Mouse (Mus musculus) limb, embryonic 15.5 days (tissue): Measurements from ENCODE around the gene Abhd5. TPM values are rescaled to one million over a fixed set of nuclear protein-coding genes. Genes with fewer than 3 reads are reported as not detected.

Experiments
- ATAC-seq: fragments of 200-750 bp; cut with Nextera tagmentation; 2 replicates; pipeline ENCODE4 v1.8.0; 2017; ENCODE audit warnings: low read depth, moderate TSS enrichment; ENCODE audit not compliant: insufficient number of reproducible peaks, low FRiP score, low TSS enrichment
- H3K27ac ChIP-seq: fragments of 300-500 bp; sonication (generic); 2 replicates; pipeline ENCODE4 v1.5.1; 2015; ENCODE audit warnings: moderate library complexity, mild to moderate bottlenecking, inconsistent platforms
- H3K27me3 ChIP-seq: fragments of 300-500 bp; sonication (generic); 2 replicates; pipeline ENCODE4 v1.6.1; 2015; ENCODE audit warnings: inconsistent platforms
- H3K36me3 ChIP-seq: fragments of 300-500 bp; sonication (generic); 2 replicates; pipeline ENCODE4 v1.6.1; 2015; ENCODE audit warnings: inconsistent platforms
- H3K4me1 ChIP-seq: fragments of 300-500 bp; sonication (generic); 2 replicates; pipeline ENCODE4 v1.6.1; 2015; ENCODE audit warnings: inconsistent platforms
- H3K4me2 ChIP-seq: fragments of 300-500 bp; sonication (generic); 2 replicates; pipeline ENCODE4 v1.6.1; 2015; ENCODE audit warnings: mild to moderate bottlenecking, inconsistent platforms
- H3K4me3 ChIP-seq: fragments of 300-500 bp; sonication (generic); 2 replicates; pipeline ENCODE4 v1.5.1; 2015; ENCODE audit warnings: mild to moderate bottlenecking, inconsistent platforms
- H3K9ac ChIP-seq: fragments of 300-500 bp; sonication (generic); 2 replicates; pipeline ENCODE4 v1.6.1; 2015; ENCODE audit warnings: inconsistent platforms
- H3K9me3 ChIP-seq: fragments of 300-500 bp; sonication (generic); 2 replicates; pipeline ENCODE4 v1.6.1; 2016; ENCODE audit warnings: inconsistent platforms
- WGBS: fragments of 180-500 bp; shearing (Covaris S2); methylation state at CpG from one replicate; pipeline ENCODE4 v1.1.7; 2015; 5-methylcytosine and 5-hydroxymethylcytosine counted together
- polyA plus RNA-seq: library from polyadenylated mRNA; unstranded; fragments of >200 nt; fragmentation: Nextera tagmentation; extraction: Ambion mirVana; gene quantifications from 2 replicates; pipeline ENCODE4 v1.2.1, GENCODE M21; 2015

Abhd5 gene
- polyA plus RNA-seq, 1 experiment from 2014 or later = 47.3 TPM

DNA sequence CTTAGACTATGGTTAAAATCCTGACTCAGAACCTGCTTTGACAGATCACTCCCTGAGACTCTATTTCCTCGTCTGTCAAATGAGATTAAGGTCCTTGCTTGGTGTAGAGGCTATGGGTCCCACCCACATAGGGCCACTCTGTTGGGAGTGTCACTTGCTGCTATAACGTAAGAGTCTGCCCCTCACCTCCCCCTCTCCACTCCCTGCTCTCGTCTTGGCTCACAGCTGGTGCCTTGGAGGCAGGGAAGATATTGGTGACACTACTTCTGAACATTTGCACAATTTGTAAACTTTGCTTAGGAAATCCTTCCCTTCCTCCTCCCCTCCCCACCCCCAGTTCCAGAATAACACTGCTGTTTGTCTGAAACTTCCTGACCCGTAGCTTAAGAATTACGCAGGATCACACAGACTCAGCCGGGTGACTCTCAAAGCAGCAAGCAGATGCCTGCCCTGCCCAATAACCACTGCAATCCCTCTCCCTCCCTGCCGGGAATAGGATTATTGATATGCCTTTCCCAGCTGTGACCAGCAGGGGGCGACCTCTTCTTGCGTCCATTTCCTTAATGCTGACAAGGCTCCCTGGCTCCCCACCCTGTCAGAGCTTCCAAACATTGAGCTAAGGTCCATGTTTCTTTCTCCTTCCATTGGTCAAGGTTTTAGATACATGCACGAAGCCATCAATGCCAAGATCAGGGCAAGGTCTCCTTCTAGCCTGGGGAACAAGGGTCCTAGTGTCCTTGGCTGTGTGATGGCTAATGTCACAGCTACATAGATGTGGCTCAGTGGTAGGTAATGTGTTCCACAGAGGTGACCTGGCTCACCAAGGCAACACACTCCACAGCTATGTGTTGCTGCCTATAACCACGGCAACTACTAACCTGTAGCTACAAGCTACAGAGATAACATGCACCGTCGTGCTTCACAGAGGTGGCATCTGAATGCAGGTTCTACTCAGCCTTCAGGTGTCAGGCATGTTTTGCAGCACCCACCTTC is 69.7 kb downstream of the Abhd5 start:
- Histone ChIP-seq H3K36me3 (no peaks in the 10 kb centered on the region), H3K27me3 (peaks cover 9% of the 10 kb centered on the region; the same call in 1 of the 2 replicates), H3K4me3 (no peak overlapping the region), H3K9me3 (no peaks in the 10 kb centered on the region), H3K27ac (no peak overlapping the region), H3K9ac (no peak overlapping the region), H3K4me1 (peaks cover 12% of the 10 kb centered on the region), H3K4me2 (no peak overlapping the region)
- 22% methylated on average over 13 of the region's 13 CpGs for WGBS
- ATAC-seq = no peak

- peaks cover 9% of the 10 kb centered on the region; the same call in 1 of the 2 replicates for H3K27me3 ChIP-seq
- no peaks in the 10 kb centered on the region for H3K36me3 ChIP-seq
- H3K9me3 ChIP-seq = no peaks in the 10 kb centered on the region
- WGBS = 82% methylated on average over 8 of the region's 8 CpGs
- H3K27ac ChIP-seq = no peak overlapping the region
- no peak overlapping the region for H3K4me3 ChIP-seq
- no peak overlapping the region for H3K4me2 ChIP-seq
- H3K9ac ChIP-seq = no peak overlapping the region
- no peak for ATAC-seq
- H3K4me1 ChIP-seq = peaks cover 12% of the 10 kb centered on the region
Observed at GRCm38 (mm10) chr9:122421911-122422310, 70.5 kb downstream of the Abhd5 start.

DNA sequence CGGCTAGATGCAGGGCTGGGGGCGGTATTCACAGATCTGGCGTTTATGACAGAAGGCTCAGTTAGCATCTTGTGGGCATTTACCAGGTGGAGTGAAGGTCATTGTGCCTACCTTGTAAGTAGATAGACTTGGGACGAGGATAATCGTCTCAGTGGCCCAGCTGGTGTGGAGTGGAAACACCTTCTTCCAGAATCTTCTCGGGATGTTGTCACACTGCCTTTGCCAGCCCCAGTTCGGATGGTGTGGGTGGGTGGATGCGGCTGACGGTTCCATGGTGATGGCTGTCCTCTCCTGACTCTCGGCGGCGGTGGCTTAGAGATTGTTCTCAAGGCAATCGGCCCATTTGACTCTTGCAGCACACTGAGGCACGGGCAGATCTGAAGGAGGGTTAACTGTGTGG is 71.3 kb downstream of the Abhd5 start:
- Histone ChIP-seq H3K27me3 (peaks cover 9% of the 10 kb centered on the region; the same call in 1 of the 2 replicates), H3K9me3 (no peaks in the 10 kb centered on the region), H3K4me1 (peaks cover 12% of the 10 kb centered on the region), H3K4me2 (no peak overlapping the region), H3K27ac (no peak overlapping the region), H3K4me3 (no peak overlapping the region), H3K9ac (no peak overlapping the region), H3K36me3 (no peaks in the 10 kb centered on the region)
- 80% methylated on average over 14 of the region's 14 CpGs for WGBS
- no peak for ATAC-seq

DNA sequence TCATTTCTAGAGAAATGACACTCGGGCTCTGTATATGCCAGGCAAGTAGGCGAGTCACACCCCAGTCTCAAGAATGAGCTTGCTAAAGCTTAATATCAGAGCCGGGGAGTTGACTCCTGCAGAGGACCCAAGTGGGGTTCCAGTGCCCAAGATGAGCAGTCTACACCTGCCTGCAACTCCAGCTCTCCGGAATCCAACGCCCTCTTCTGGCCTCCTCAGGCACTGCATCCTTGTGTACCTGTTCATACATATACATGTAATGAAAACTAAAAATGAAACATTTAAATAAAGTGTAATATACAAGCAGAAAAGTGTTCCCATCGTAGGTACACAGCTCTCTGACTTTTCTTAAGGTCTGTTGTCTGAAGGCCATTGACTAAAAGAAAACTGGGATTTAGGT is 71.7 kb downstream of the Abhd5 start:
- ATAC-seq = no peak
- Histone ChIP-seq H3K4me3 (no peak overlapping the region), H3K27ac (no peak overlapping the region), H3K9ac (no peak overlapping the region), H3K4me1 (peaks cover 12% of the 10 kb centered on the region), H3K9me3 (no peaks in the 10 kb centered on the region), H3K27me3 (peaks cover 9% of the 10 kb centered on the region; the same call in 1 of the 2 replicates), H3K36me3 (no peaks in the 10 kb centered on the region), H3K4me2 (no peak overlapping the region)
- WGBS = 61% methylated on average over 6 of the region's 6 CpGs

DNA sequence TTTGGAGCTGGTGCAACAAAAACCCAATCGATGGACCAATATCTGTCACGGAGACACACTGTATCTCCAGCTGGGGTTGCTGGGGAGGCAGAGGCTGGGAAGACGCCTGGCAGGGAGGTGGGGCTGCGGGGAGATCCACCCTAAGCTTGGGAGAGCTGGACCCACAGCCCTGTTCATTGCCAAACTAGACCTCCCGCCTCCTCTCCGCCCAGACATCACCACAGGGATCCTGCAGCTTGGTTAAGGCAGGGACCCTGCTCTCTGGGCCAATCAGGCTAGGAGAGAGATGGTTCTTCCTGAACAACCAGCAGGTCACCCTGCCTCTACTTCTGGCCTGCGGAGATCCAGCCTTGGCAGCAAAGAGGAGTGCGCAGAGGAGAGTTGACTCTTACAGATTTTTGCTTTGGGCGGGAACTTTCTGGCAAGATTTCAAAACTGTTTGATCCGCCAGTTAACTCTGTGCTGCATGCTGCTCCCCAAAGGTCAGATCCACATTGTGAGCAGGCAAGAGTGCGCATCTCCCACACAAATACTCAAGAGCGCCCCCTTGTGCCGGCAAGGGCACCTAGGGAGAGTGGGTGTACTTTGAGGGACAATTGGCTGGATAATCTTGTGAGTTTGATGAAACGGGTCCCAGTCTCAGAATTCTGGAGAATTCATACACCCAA is 73.7 kb downstream of the Abhd5 start:
- Histone ChIP-seq H3K4me2 (0 out of 2 replicates have a peak overlapping the region, but pooled peaks have one; percentile 10), H3K9me3 (no peaks in the 10 kb centered on the region), H3K9ac (no peak overlapping the region), H3K27ac (no peak overlapping the region), H3K27me3 (peaks cover 9% of the 10 kb centered on the region; the same call in 1 of the 2 replicates), H3K36me3 (no peaks in the 10 kb centered on the region), H3K4me1 (peaks cover 20% of the 10 kb centered on the region), H3K4me3 (no peak overlapping the region)
- 31% methylated on average over 14 of the region's 14 CpGs for WGBS
- ATAC-seq = no peak; the same call in 1 of the 2 replicates

- Histone ChIP-seq H3K4me2 (no peak overlapping the region), H3K27ac (no peak overlapping the region), H3K4me3 (no peak overlapping the region), H3K36me3 (no peaks in the 10 kb centered on the region), H3K9me3 (no peaks in the 10 kb centered on the region), H3K4me1 (peaks cover 15% of the 10 kb centered on the region), H3K9ac (no peak overlapping the region), H3K27me3 (peaks cover 6% of the 10 kb centered on the region; the same call in 1 of the 2 replicates)
- 48% methylated on average over 12 of the region's 12 CpGs for WGBS
- ATAC-seq = no peak
Observed at GRCm38 (mm10) chr9:122429058-122429649, 77.7 kb downstream of the Abhd5 start.

GRCm38 (mm10) chr9:122429685-122430084 is 78.3 kb downstream of the Abhd5 start:
- Histone ChIP-seq H3K4me1 (peaks cover 14% of the 10 kb centered on the region), H3K4me2 (no peak overlapping the region), H3K36me3 (no peaks in the 10 kb centered on the region), H3K9me3 (no peaks in the 10 kb centered on the region), H3K4me3 (no peak overlapping the region), H3K9ac (no peak overlapping the region), H3K27ac (no peak overlapping the region), H3K27me3 (peaks cover 6% of the 10 kb centered on the region; the same call in 1 of the 2 replicates)
- WGBS = 56% methylated on average over 1 of the region's 1 CpGs
- ATAC-seq = no peak

Other genes starting within 250 kb of the Abhd5 start
- gene Snrk, start 234.3 kb upstream of the Abhd5 start, polyA plus RNA-seq = 58.0 and 58.3 TPM in 2 replicates
- gene Ano10, start 57.2 kb upstream of the Abhd5 start, polyA plus RNA-seq = 46.1 and 51.2 TPM in 2 replicates